Mouse (Mus musculus) C2C12 (cell line): ENCODE results near the gene Mecr.

Experiments
- CTCF ChIP-seq: IDR thresholded peaks from one replicate; pipeline ENCODE4 v1.5.1; 2011; ENCODE audit not compliant: control insufficient read depth, insufficient read depth, insufficient read length
- MYOG ChIP-seq: IDR thresholded peaks from one replicate; pipeline ENCODE4 v1.6.1; 2011; ENCODE audit not compliant: control insufficient read depth, insufficient read length; ENCODE audit errors: extremely low read depth
- USF1 ChIP-seq: IDR thresholded peaks from one replicate; pipeline ENCODE4 v1.6.1; 2011; ENCODE audit warnings: low read depth, mild to moderate bottlenecking, control low read depth, moderate library complexity

- TF ChIP-seq CTCF = no peak
- TF ChIP-seq MYOG = no peak
- TF ChIP-seq USF1 = no peak
Measured at GRCm38 (mm10) chr4:131849986-131850638, 6.8 kb downstream of the Mecr start.
